Mouse (Mus musculus): ENCODE measurements around the gene Zfpm1. TPM values are rescaled to one million over a fixed set of nuclear protein-coding genes. Genes with fewer than 3 reads are reported as not detected.

The Zfpm1 gene
- polyA plus RNA-seq, 1 experiment: 73.3 TPM

DNA sequence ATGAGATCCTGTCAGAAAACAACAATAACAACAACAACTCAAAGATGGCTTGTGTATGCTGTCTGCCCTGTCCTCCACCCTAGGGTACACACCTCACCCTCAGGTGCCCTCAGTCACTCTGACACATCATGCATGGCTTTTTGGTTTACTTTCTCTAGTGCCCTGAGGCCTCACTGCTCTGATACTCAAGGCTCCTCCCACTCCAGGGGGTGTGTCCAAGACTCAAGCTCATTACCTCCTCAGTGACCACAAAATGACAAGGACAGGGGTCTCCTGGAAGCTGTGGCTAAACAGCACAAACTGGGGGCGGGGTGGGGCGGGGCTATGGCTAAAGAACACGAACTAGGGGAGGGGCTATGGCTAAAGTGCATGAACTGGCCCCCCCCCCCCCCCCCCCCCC is 22.1 kb downstream of the Zfpm1 start:
- DNase-seq (ENCODE audit: low read depth in 1 of 2, low spot score in 2 of 2): no peak
- no peak for TF ChIP-seq POLR2A (IDR thresholded peaks at IDR 0.05; ENCODE audit: low read depth, low read length)
- no peak for TF ChIP-seq CTCF (IDR thresholded peaks at IDR 0.05; ENCODE audit: extremely low read depth, insufficient read depth, insufficient read length, insufficient replicate concordance)
- WGBS: 20% methylated on average over 3 of the region's 3 CpGs
- Histone ChIP-seq H3K27me3 (ENCODE audit: control insufficient read depth, insufficient read depth, low read length) (no peaks in the 10 kb centered on the region), H3K4me3 (ENCODE audit: extremely low read depth, insufficient read depth, insufficient read length) (no peak overlapping the region), H3K36me3 (ENCODE audit: control insufficient read depth, insufficient read depth, low read length) (peaks cover 5% of the 10 kb centered on the region), H3K4me1 (ENCODE audit: control insufficient read depth, insufficient read depth, insufficient read length) (peaks cover 9% of the 10 kb centered on the region; the same call in 1 of the 2 replicates), H3K27ac (ENCODE audit: insufficient read depth, low read length) (no peak overlapping the region)

- Histone ChIP-seq H3K27me3 (ENCODE audit: control insufficient read depth, insufficient read depth, low read length) (no peaks in the 10 kb centered on the region), H3K36me3 (ENCODE audit: control insufficient read depth, insufficient read depth, low read length) (peaks cover 5% of the 10 kb centered on the region), H3K4me3 (ENCODE audit: extremely low read depth, insufficient read depth, insufficient read length) (no peak overlapping the region), H3K27ac (ENCODE audit: insufficient read depth, low read length) (no peak overlapping the region), H3K4me1 (ENCODE audit: control insufficient read depth, insufficient read depth, insufficient read length) (no peaks in the 10 kb centered on the region)
- TF ChIP-seq CTCF (IDR thresholded peaks at IDR 0.05; ENCODE audit: extremely low read depth, insufficient read depth, insufficient read length, insufficient replicate concordance): no peak
- TF ChIP-seq POLR2A (IDR thresholded peaks at IDR 0.05; ENCODE audit: low read depth, low read length): no peak
- WGBS: 82% methylated on average over 26 of the region's 26 CpGs
- no peak for DNase-seq (ENCODE audit: low read depth in 1 of 2, low spot score in 2 of 2)
Measured at GRCm38 (mm10) chr8:122306660-122307399, 24.9 kb downstream of the Zfpm1 start.

DNA sequence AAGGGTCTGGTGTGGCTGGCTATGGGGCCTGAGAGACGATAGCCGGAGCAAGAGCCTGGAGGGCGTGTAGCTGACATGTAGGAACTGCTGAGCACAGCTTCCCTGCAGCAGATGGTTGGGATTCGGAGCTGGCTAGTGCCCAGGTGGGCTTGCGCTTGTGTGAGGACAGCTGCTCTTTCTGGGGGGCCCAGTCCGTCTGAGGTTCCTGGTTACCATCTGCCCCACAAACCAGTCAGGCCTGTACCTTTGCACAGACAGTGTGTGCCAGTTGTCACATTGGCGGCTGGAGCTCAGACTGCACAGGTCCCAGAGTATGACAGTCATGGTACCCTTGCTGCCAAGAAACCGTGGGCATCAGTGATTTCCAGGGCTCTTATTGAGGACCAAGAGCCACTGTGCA is 25.9 kb downstream of the Zfpm1 start:
- no peak for DNase-seq (ENCODE audit: low read depth in 1 of 2, low spot score in 2 of 2)
- Histone ChIP-seq H3K27ac (ENCODE audit: insufficient read depth, low read length) (no peak overlapping the region), H3K36me3 (ENCODE audit: control insufficient read depth, insufficient read depth, low read length) (peaks cover 5% of the 10 kb centered on the region), H3K4me3 (ENCODE audit: extremely low read depth, insufficient read depth, insufficient read length) (no peak overlapping the region), H3K27me3 (ENCODE audit: control insufficient read depth, insufficient read depth, low read length) (no peaks in the 10 kb centered on the region), H3K4me1 (ENCODE audit: control insufficient read depth, insufficient read depth, insufficient read length) (no peaks in the 10 kb centered on the region)
- TF ChIP-seq POLR2A (IDR thresholded peaks at IDR 0.05; ENCODE audit: low read depth, low read length): no peak
- no peak for TF ChIP-seq CTCF (IDR thresholded peaks at IDR 0.05; ENCODE audit: extremely low read depth, insufficient read depth, insufficient read length, insufficient replicate concordance)
- 91% methylated on average over 8 of the region's 8 CpGs for WGBS

DNA sequence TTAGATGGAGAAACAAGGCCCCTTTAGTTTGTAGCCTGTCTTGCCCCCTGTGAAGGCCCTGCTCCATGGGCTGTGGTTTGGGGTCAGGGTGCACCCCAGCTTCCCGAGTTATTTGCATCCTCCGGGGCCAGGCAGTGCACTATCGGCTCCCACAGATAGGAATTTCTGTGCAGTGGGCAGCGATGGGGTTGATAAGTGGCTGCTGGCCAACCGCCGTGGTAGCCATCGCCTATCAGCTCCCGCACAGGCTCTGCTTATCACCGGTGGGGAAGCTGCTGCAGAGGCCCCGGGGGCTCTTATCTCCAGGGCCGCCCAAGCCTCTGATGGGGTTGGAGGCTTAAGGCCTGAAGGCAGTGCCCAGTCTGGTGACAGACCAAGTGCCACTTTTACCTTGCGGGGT is 27.3 kb downstream of the Zfpm1 start:
- 87% methylated on average over 12 of the region's 12 CpGs for WGBS
- Histone ChIP-seq H3K4me1 (ENCODE audit: control insufficient read depth, insufficient read depth, insufficient read length) (peaks cover under 1% of the 10 kb centered on the region; the same call in 1 of the 2 replicates), H3K4me3 (ENCODE audit: extremely low read depth, insufficient read depth, insufficient read length) (no peak overlapping the region)

DNA sequence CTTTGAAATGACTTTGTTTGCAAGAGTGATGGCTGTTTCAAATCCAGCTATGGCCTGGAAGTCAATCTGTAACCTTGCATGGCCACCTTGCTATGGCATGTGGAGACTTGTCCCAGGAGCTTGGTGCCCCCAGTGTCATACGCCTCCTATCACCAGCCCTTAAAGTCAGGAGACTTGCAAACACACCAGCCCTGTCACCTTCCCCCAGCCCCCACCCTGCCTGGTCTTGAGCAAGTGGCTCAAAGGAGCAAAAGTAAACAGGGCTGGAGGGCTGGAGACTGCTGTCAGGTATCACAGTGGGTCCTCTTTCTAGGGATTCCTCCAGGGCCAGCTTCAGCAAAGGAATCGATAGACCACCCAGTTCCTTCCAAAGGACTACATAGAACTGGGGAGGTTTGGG is 29.2 kb downstream of the Zfpm1 start:
- H3K36me3 ChIP-seq (ENCODE audit: control insufficient read depth, insufficient read depth, low read length): peaks cover 2% of the 10 kb centered on the region
- WGBS: 89% methylated on average over 2 of the region's 2 CpGs
- DNase-seq (ENCODE audit: low read depth in 1 of 2, low spot score in 2 of 2): no peak
- no peak overlapping the region for H3K4me3 ChIP-seq (ENCODE audit: extremely low read depth, insufficient read depth, insufficient read length)
- no peak for TF ChIP-seq CTCF (IDR thresholded peaks at IDR 0.05; ENCODE audit: extremely low read depth, insufficient read depth, insufficient read length, insufficient replicate concordance)
- no peak for TF ChIP-seq POLR2A (IDR thresholded peaks at IDR 0.05; ENCODE audit: low read depth, low read length)
- H3K27ac ChIP-seq (ENCODE audit: insufficient read depth, low read length): no peak overlapping the region; the same call in 1 of the 2 replicates
- peaks cover 11% of the 10 kb centered on the region for H3K4me1 ChIP-seq (ENCODE audit: control insufficient read depth, insufficient read depth, insufficient read length)
- no peaks in the 10 kb centered on the region for H3K27me3 ChIP-seq (ENCODE audit: control insufficient read depth, insufficient read depth, low read length)

More for the DNA sequence above, 27.3 kb downstream of the Zfpm1 start:
- H3K36me3 ChIP-seq (ENCODE audit: control insufficient read depth, insufficient read depth, low read length): peaks cover 5% of the 10 kb centered on the region
- TF ChIP-seq POLR2A (IDR thresholded peaks at IDR 0.05; ENCODE audit: low read depth, low read length): no peak
- no peak for TF ChIP-seq CTCF (IDR thresholded peaks at IDR 0.05; ENCODE audit: extremely low read depth, insufficient read depth, insufficient read length, insufficient replicate concordance)
- no peaks in the 10 kb centered on the region for H3K27me3 ChIP-seq (ENCODE audit: control insufficient read depth, insufficient read depth, low read length)
- H3K27ac ChIP-seq (ENCODE audit: insufficient read depth, low read length): peak overlapping the region; percentile 34; the same call in 1 of the 2 replicates
- DNase-seq (ENCODE audit: low read depth in 1 of 2, low spot score in 2 of 2): no peak

DNA sequence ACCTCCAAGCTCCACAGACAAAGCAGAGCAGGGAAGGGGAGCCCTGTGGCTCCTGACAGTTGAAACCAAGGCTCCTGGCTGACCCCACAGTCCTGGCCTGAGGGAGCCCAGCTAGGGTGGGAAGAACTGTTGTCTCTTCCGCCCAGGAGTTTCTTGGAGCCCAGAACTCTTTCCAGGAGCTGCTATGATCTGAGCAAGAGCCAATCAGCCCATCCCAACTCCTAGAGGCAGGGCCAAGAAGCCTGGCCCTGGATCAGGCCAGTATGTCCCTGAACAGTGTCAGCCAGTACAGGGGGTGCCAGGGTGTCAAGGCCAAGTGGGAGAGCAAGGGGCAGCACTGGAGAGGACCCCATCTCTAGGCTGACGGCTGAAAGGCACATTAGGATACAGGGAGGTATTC is 30.6 kb downstream of the Zfpm1 start:
- peaks cover 1% of the 10 kb centered on the region; the same call in 1 of the 2 replicates for H3K36me3 ChIP-seq (ENCODE audit: control insufficient read depth, insufficient read depth, low read length)
- no peak overlapping the region for H3K27ac ChIP-seq (ENCODE audit: insufficient read depth, low read length)
- TF ChIP-seq CTCF (IDR thresholded peaks at IDR 0.05; ENCODE audit: extremely low read depth, insufficient read depth, insufficient read length, insufficient replicate concordance) (no peak), POLR2A (IDR thresholded peaks at IDR 0.05; ENCODE audit: low read depth, low read length) (no peak)
- no peaks in the 10 kb centered on the region for H3K27me3 ChIP-seq (ENCODE audit: control insufficient read depth, insufficient read depth, low read length)
- H3K4me1 ChIP-seq (ENCODE audit: control insufficient read depth, insufficient read depth, insufficient read length): peaks cover 11% of the 10 kb centered on the region
- H3K4me3 ChIP-seq (ENCODE audit: extremely low read depth, insufficient read depth, insufficient read length): no peak overlapping the region
- no peak for DNase-seq (ENCODE audit: low read depth in 1 of 2, low spot score in 2 of 2)
- WGBS: 86% methylated on average over 2 of the region's 2 CpGs

DNA sequence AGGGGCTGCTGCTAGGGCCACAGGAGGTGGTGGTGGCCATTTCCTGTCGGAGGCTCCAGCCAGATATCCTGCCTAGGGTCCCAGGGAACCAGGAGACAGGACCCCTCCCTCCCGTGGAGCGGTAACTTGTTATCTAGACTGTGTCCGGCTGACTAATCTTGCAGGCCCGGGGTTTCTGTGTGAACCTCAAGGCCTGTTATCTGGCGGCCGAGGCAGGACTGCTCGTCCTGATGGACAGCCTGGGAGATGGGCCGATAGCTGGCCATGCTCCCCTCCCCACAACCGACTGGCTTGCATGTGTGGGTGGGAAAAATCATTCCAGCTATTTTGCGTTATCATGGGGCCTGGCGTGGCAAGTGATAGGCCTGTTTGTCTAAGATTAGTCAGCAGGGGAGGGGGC is 31.4 kb downstream of the Zfpm1 start:
- 86% methylated on average over 12 of the region's 12 CpGs for WGBS
- TF ChIP-seq POLR2A (IDR thresholded peaks at IDR 0.05; ENCODE audit: low read depth, low read length) (no peak), CTCF (IDR thresholded peaks at IDR 0.05; ENCODE audit: extremely low read depth, insufficient read depth, insufficient read length, insufficient replicate concordance) (no peak)
- no peak overlapping the region for H3K4me3 ChIP-seq (ENCODE audit: extremely low read depth, insufficient read depth, insufficient read length)
- no peaks in the 10 kb centered on the region for H3K36me3 ChIP-seq (ENCODE audit: control insufficient read depth, insufficient read depth, low read length)
- H3K4me1 ChIP-seq (ENCODE audit: control insufficient read depth, insufficient read depth, insufficient read length): peaks cover 16% of the 10 kb centered on the region
- no peak overlapping the region; the same call in 1 of the 2 replicates for H3K27ac ChIP-seq (ENCODE audit: insufficient read depth, low read length)
- H3K27me3 ChIP-seq (ENCODE audit: control insufficient read depth, insufficient read depth, low read length): no peaks in the 10 kb centered on the region
- no peak for DNase-seq (ENCODE audit: low read depth in 1 of 2, low spot score in 2 of 2)
